Mouse (Mus musculus): Measurements from ENCODE around the gene Epo.

Epo gene

DNA sequence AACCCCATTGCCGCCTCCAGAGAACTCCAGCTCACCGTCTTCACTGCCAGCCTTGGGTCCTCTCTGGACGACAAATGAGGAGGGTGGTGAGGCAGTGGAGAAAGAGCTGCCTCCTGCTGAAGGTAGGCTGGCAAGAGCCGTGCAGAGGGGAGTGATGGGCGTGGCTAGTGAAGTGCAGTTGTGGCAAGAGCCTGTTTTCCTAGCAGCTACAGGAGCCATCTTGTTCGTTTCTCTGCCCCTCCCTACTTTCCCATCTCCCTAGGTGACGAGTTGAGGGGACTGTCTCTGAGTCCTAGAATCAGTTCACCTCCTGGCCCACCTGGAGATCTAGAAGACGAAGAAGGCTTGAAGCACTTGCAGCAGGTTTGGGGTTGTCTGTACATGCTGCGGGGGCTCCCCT is 11.2 kb downstream of the Epo start:
- in situ Hi-C loops (cut with MboI, MseI), result loop anchor here (5.0 kb wide), 1 partner anchor 645 kb away; no protein-coding TSS in a partner anchor

GRCm38 (mm10) chr5:137519691-137520550 is 13.1 kb downstream of the Epo start:
- in situ Hi-C loops (cut with MboI, MseI), result loop anchor here (5.0 to 10.0 kb wide), 2 partner anchors 235 to 647 kb away; no protein-coding TSS in a partner anchor

DNA sequence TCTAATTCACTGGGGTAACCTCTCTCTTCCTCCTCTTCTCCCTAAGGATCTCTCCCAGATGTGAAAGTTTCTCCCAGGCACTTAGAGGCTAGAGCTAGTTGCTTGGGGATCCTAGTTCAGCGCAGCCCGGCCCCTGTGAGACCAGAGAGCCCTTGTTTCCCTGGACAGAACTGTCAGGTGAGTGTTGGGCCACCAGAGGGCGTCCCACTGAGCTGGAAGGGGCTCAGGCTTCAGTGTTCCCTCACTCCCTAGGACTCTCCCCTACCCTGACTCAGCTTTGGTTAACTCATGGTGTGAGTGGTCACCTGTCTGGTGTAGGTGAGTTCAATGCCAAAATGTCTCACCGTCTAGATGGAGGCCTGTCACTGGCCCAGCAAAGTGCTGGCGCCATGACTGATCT is 14.6 kb downstream of the Epo start, which contains the start of gene Gigyf1:
Gene Gigyf1, plus strand, starts transcription at position 113 of the 400 bp plus-strand sequence.
- in situ Hi-C loops (cut with MboI, MseI), result loop anchor here (10.0 kb wide), 1 partner anchor 236 kb away; no protein-coding TSS in a partner anchor

GRCm38 (mm10) chr5:137514811-137515210 is 18.2 kb downstream of the Epo start:
- in situ Hi-C loops (cut with MboI, MseI), result loop anchor here (10.0 kb wide), 1 partner anchor 240 kb away; no protein-coding TSS in a partner anchor

- in situ Hi-C loops (cut with MboI, MseI), result loop anchor here (10.0 kb wide), 1 partner anchor 241 kb away; no protein-coding TSS in a partner anchor
These were observed 18.9 kb downstream of the Epo start for GRCm38 (mm10) chr5:137513951-137514721.

- in situ Hi-C loops (cut with MboI, MseI), result loop anchor here (10.0 kb wide), 1 partner anchor 242 kb away; no protein-coding TSS in a partner anchor
These were observed 19.9 kb downstream of the Epo start for GRCm38 (mm10) chr5:137512847-137513794.

DNA sequence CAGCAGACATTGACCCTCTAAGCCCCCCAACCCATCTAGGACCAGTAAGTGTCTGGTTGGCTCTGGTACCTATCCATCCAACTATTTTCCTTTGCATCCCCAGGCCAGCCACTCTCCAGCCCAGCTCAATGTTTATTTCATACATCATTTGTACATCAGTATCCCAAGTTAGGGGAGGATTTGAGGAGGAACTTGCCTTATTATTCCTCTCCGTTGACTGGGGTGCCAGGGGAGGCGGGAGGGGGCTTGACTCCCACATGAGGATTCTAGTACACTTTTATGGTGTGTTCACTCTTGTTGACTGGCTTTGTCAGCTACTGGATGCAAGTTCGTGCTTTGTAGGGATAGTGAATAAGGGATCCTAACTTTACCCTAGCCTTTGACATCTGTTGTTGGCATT is 21.3 kb downstream of the Epo start:
- in situ Hi-C loops (cut with MboI, MseI), result loop anchor here (10.0 kb wide), 1 partner anchor 243 kb away; no protein-coding TSS in a partner anchor

- in situ Hi-C loops (cut with MboI, MseI), result loop anchor here (10.0 kb wide), 1 partner anchor 244 kb away; no protein-coding TSS in a partner anchor
These were observed 22.3 kb downstream of the Epo start for GRCm38 (mm10) chr5:137510573-137511390.

DNA sequence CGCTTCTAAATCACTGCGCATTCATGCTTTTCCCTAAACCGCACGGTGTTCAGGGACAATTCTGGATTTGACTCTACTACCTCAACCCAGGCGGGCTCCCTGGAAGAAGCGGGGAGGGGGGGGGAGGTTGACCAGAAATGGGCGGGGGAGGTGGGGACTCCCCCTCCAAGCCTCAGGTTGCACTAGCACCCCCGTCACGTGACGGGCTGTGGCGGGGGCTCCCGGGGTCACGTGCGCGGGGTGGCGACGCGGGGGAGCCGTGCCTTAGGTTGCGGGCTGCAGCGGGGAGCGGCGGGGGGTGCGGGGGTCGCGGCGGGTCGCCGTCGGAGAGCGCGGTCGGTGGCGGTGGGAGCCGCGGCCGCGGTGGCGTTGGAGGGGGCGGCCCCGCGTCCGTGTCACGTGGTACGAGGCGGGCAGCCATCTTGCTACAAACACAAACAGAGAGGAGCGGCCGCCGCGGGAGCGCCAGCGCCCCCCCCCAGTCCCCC is 23.0 kb downstream of the Epo start:
- in situ Hi-C loops (cut with MboI, MseI), result loop anchor here (10.0 kb wide), 1 partner anchor 245 kb away; no protein-coding TSS in a partner anchor

- in situ Hi-C loops (cut with MboI, MseI), result loop anchor here (10.0 kb wide), 1 partner anchor 91 kb away; no protein-coding TSS in a partner anchor
These were observed 29.0 kb downstream of the Epo start for GRCm38 (mm10) chr5:137504041-137504440.

- in situ Hi-C loops (cut with MboI, MseI), result loop anchor here (10.0 kb wide), 1 partner anchor 92 kb away; no protein-coding TSS in a partner anchor
These were observed 30.4 kb downstream of the Epo start for GRCm38 (mm10) chr5:137502667-137503110.

DNA sequence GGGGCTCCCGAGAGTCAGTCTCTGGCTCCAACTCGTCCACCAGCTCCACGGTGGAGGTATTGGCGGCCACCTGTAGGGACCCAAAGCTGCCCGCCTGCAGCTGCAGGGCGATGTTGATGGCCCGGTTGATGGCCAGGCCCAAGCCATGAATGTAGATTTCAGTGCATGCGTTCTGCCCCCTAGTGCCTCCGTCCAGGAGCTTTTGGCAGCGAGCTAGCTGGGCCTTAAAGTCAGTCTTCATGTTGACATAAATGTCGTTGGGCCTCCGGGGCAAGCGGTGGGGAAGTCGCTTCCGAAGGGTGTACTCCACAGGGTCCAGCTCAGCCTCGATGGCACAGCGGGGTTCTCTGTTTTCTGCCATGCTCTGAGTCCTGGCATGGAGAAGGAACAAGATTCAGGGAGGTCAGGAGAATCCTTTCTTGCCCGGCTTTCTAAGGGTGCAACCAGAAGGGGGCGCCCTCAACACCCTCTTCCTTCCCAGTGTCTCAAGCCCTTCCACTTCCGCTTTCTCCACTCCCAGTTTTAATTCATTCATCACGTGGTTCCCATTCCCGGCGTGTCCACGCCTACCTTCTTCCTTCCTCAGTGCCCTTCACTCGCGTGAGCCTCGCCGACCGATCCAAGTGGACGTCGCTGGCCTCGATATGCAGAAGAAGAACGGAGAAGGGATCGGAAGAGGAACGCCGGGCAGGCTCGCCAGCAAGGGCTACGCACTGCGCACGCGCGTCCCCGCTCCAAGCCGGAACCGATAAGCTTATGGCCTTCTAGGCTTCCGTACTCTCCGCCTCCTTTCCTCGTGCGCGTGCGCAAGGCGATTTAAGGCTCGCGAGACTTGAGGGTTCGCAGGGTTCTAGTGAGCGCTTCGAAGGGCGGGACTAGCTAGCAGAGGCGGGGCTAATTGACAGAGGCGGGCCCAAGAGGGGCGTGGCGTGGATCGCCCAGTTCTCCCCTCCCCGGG is 31.1 kb downstream of the Epo start, which contains the start of gene Pop7:
Gene Pop7, minus strand, starts transcription at position 810 of the 958 bp plus-strand sequence.
- in situ Hi-C loops (cut with MboI, MseI), result loop anchor here (10.0 kb wide), 1 partner anchor 93 kb away; no protein-coding TSS in a partner anchor

DNA sequence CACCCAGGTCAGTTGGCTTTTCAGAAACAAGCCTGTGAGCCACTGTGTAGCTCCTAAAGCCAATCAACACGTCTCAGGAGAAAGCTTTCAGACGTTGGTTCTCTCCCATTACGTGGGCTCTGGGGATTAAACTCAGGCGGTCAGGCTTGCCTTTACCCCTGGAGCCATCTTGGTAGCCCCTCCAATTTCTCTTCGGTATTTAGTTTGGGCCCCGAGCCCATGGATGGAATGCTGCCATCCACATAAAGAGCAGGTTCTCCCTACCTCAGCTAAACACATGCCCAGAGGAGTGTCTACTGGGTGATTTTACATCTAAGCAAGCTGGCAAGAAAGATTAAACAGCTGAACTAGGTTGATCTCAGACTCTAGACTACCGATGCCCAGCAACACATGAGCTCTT is 32.9 kb downstream of the Epo start:
- in situ Hi-C loops (cut with MboI, MseI), result loop anchor here (10.0 kb wide), 1 partner anchor 95 kb away; no protein-coding TSS in a partner anchor

GRCm38 (mm10) chr5:137493831-137494230 is 39.2 kb downstream of the Epo start:
- in situ Hi-C loops (cut with MboI, MseI), result loop anchor here (10.0 kb wide), 1 partner anchor 1131 kb away; the partner anchor contains the start of gene A430033K04Rik

- in situ Hi-C loops (cut with MboI, MseI), result loop anchor here (10.0 kb wide), 1 partner anchor 1133 kb away; the partner anchor contains the start of gene A430033K04Rik
These were observed 41.5 kb downstream of the Epo start for GRCm38 (mm10) chr5:137491559-137491958.

- in situ Hi-C loops (cut with MboI, MseI), result loop anchor here (10.0 kb wide), 1 partner anchor 277 kb away; no protein-coding TSS in a partner anchor
These were observed 45.4 kb downstream of the Epo start for GRCm38 (mm10) chr5:137487616-137488015.

DNA sequence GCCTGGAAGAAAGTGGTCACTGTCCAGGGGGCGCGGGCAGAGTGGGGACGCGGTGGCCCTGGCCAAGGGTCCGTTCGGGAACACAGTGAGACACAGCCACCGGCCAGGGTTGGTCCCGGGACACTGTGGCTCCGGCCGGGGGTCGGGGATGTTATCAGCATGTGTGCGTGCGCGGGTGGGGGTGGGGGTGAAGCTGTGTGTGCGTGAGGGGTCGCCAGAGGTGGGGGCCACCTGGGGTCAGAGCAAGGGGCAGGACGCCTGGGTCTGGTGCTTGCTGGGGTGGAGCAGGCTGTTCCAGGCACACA is 47.2 kb downstream of the Epo start:
- in situ Hi-C loops (cut with MboI, MseI), result loop anchor here (10.0 kb wide), 1 partner anchor 279 kb away; no protein-coding TSS in a partner anchor
